Mouse (Mus musculus): ENCODE results near the gene Rhobtb3. TPM values are rescaled to one million over a fixed set of nuclear protein-coding genes. Genes with fewer than 3 reads are reported as not detected.
"Not testable (repeated sequence)": the region's sequence is repeated elsewhere in the genome, so short reads cannot be mapped to it uniquely, and the experiment has no call there.

Gene Rhobtb3
- polyA plus RNA-seq, 1 experiment from 2014 or later: 55.4 TPM

DNA sequence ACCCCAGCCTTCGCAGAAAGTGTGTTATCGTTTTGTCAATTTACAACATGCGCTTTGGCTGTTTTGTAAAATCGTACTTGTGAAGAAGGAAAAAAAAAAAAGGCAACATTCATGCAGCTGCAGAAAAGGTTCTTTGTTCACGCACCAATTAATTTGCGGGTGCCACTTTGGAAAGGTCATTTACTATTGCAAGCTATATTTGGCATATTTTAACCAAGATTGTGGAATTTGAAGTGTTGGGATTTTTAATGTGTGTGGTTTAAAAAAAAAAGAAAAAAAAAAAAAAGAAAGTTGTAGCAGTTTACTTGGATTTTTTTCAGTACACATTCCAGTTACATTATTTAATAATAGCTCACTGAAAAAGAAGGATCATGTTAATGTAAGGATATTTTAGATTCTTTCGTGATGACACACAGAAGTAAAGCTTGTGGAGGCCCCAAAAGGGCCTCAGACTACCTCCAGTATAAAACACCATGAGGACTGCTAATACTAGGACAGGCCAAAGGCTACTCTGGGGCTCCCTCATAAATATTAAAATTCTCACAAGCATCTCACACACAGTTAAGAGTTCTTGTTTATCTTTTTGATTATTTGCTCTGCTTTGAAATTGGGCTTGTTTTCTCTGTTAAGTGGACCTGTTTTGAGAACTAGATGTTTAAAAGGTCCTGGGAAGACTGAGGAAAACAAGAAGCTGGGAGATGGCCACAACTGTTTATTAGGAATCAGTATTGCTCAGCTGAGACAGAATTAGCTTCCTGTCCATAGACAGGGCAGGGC lies 507 bp upstream of the Rhobtb3 start:
- Histone ChIP-seq H3K27ac (replicated peaks) (peak overlapping the region; percentile 100), H3K9me3 (no peaks in the 10 kb centered on the region), H3K4me3 (peak overlapping the region; percentile 62), H3K36me3 (0 out of 2 replicates have a peak, but pooled peaks cover 2% of the 10 kb centered on the region), H3K27me3 (no peaks in the 10 kb centered on the region), H3K9ac (replicated peaks) (peak overlapping the region; percentile 93), H3K4me1 (peaks cover 16% of the 10 kb centered on the region), H3K4me2 (replicated peaks) (peak overlapping the region; percentile 64)
- no peak for ATAC-seq (ENCODE audit: low FRiP score, low read depth)
- WGBS: 3% methylated on average over 7 of the region's 7 CpGs

- ATAC-seq (ENCODE audit: low FRiP score, low read depth): peak; percentile 24
- Histone ChIP-seq H3K27me3 (no peaks in the 10 kb centered on the region), H3K4me1 (peaks cover 16% of the 10 kb centered on the region), H3K27ac (replicated peaks) (peak overlapping the region; percentile 100), H3K4me2 (replicated peaks) (peak overlapping the region; percentile 64), H3K4me3 (peak overlapping the region; percentile 62), H3K36me3 (peaks cover 16% of the 10 kb centered on the region), H3K9ac (replicated peaks) (peak overlapping the region; percentile 93), H3K9me3 (no peaks in the 10 kb centered on the region)
- WGBS: under 1% methylated on average over 6 of the region's 6 CpGs
Measured at GRCm38 (mm10) chr13:75942731-75943130, 994 bp downstream of the Rhobtb3 start.

DNA sequence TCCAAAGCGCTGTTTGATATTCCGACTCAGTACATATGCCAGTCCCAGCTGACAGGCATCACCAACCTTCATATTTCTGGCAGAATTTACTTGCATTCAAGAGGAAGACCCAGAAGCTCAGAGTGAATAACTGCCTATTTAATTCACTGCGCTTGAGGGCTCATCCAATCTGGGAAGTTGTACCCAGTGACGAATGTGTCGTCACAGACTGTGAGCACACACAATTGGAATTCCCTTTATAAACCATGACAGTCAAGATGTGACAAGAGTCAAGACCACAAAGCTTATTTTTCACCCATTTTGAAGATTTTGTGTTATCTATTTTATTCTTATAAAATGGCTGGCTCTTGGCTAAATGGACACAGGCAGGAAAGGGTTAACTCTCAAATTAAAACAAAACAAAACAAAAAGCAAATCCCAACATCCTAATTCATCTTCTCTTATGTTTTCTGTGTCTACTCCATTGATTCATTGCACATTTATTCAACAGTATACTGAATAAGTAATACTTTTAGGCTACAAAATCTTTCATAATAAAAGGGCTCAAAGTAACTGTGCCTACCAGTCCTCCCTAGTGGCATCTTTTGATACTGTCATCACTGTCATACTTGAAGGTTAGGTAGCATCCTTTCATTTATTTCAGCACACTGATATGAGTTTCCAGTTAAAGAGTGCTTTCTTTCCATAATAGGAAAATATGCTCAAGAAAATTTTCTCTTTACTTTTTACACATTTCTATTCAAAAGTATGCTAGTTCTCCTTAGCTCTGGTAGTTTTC lies 2.0 kb downstream of the Rhobtb3 start:
- Histone ChIP-seq H3K27me3 (no peaks in the 10 kb centered on the region), H3K4me3 (peak overlapping the region; percentile 17), H3K4me1 (peaks cover 16% of the 10 kb centered on the region), H3K4me2 (replicated peaks) (peak overlapping the region; percentile 45), H3K9ac (replicated peaks) (no peak overlapping the region), H3K9me3 (no peaks in the 10 kb centered on the region), H3K36me3 (peaks cover 21% of the 10 kb centered on the region), H3K27ac (replicated peaks) (no peak overlapping the region)
- WGBS: 65% methylated on average over 5 of the region's 5 CpGs
- ATAC-seq (ENCODE audit: low FRiP score, low read depth): no peak

DNA sequence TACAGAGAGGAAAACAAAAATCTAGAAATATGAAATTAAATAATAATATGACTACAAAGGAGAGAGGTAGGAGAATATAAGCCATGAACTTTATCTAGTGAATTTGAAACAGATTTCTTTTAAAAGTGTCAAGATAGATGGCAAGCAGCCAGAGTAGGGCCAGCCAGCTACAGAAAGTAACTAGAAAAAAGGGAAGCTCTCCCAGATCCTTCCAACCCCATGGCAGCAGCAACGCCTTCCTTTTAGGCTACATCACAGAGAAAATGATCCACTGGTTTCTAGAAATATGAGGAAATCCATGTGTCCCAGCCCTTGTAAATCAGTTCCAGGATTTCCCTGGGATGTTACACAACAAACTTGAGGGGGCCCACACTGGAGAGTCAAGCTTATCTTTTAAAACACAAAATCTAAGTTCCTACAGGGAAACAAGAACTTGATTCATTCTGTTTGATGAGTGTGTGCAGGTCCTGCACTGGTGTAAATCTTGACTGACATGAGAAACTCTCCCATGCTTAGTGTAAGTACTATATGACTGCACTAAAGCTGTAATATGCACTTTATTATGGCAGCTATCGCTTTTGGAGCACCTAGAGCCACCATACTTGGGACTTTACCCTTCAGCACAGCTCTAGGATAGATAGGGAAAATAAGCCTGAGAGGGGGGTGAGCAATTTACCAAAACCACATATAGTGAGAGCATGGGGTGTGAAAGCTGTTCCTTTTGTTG lies 2.8 kb downstream of the Rhobtb3 start:
- Histone ChIP-seq H3K4me3 (peak overlapping the region; percentile 17; the same call in 1 of the 2 replicates), H3K4me2 (replicated peaks) (peak overlapping the region; percentile 45), H3K36me3 (peaks cover 21% of the 10 kb centered on the region), H3K27ac (replicated peaks) (no peak overlapping the region), H3K9me3 (no peaks in the 10 kb centered on the region), H3K9ac (replicated peaks) (no peak overlapping the region), H3K4me1 (peaks cover 16% of the 10 kb centered on the region), H3K27me3 (no peaks in the 10 kb centered on the region)
- WGBS: 89% methylated on average over 2 of the region's 2 CpGs
- no peak for ATAC-seq (ENCODE audit: low FRiP score, low read depth)

DNA sequence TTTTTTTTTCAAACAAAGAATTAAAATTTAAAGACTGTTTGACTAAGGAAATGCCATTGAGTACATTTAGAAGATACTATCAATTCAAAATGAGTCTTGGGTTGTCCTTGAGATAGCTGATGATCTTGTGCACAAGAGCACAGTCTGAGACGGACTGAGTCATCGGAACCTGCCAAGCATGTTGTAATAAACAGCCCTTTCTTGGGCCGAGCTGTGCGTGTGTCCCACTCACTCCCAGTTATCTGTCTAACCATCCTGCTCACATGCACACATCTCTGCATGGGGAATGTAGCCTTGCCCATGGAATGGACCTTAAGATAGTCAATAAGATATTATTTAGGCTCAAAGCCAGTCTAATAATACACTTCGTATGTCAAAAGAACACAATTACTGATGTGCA lies 4.9 kb downstream of the Rhobtb3 start:
- no peak overlapping the region for H3K4me3 ChIP-seq
- H3K9me3 ChIP-seq: no peaks in the 10 kb centered on the region
- WGBS: 97% methylated on average over 5 of the region's 5 CpGs
- H3K27me3 ChIP-seq: no peaks in the 10 kb centered on the region
- H3K9ac ChIP-seq (replicated peaks): no peak overlapping the region
- H3K36me3 ChIP-seq: peaks cover 21% of the 10 kb centered on the region
- peaks cover 10% of the 10 kb centered on the region for H3K4me1 ChIP-seq
- H3K27ac ChIP-seq (replicated peaks): no peak overlapping the region
- no peak overlapping the region for H3K4me2 ChIP-seq (replicated peaks)
- no peak for ATAC-seq (ENCODE audit: low FRiP score, low read depth)

DNA sequence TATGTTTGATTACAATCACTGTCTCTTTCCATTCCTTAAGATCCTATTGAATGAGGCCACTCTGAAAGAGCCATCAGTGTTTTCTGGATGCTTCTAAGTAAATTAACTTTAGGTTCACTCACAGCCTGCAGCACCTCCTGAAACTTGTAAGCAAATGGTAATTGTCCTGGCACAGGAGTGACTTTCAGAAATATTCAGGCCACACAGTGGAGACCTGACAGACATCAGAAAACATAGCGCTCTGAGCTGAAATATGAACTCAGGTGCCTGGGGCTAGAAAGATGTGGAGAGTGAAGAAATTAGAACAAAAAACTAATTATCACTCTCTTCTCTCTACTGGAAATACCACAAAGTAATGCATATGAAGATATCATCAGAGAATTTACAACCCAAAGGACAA lies 10.4 kb downstream of the Rhobtb3 start:
- H3K27ac ChIP-seq (replicated peaks): no peak overlapping the region
- WGBS: 88% methylated on average over 1 of the region's 1 CpGs
- peaks cover 23% of the 10 kb centered on the region for H3K36me3 ChIP-seq

GRCm38 (mm10) chr13:75931073-75931472 lies 12.7 kb downstream of the Rhobtb3 start:
- H3K4me2 ChIP-seq (replicated peaks): no peak overlapping the region
- ATAC-seq (ENCODE audit: low FRiP score, low read depth): peak; percentile 93
- peaks cover 13% of the 10 kb centered on the region for H3K36me3 ChIP-seq
- peak overlapping the region; percentile 60 for H3K27ac ChIP-seq (replicated peaks)
- H3K4me1 ChIP-seq: peaks cover 7% of the 10 kb centered on the region
- H3K9me3 ChIP-seq: no peaks in the 10 kb centered on the region
- H3K4me3 ChIP-seq: no peak overlapping the region
- no peak overlapping the region for H3K9ac ChIP-seq (replicated peaks)
- H3K27me3 ChIP-seq: no peaks in the 10 kb centered on the region
- WGBS: 42% methylated on average over 5 of the region's 5 CpGs

More for the DNA sequence above, 10.4 kb downstream of the Rhobtb3 start:
- Histone ChIP-seq H3K4me1 (peaks cover 7% of the 10 kb centered on the region), H3K27me3 (no peaks in the 10 kb centered on the region), H3K9ac (replicated peaks) (no peak overlapping the region), H3K4me3 (no peak overlapping the region), H3K9me3 (no peaks in the 10 kb centered on the region), H3K4me2 (replicated peaks) (no peak overlapping the region)
- ATAC-seq (ENCODE audit: low FRiP score, low read depth): no peak

DNA sequence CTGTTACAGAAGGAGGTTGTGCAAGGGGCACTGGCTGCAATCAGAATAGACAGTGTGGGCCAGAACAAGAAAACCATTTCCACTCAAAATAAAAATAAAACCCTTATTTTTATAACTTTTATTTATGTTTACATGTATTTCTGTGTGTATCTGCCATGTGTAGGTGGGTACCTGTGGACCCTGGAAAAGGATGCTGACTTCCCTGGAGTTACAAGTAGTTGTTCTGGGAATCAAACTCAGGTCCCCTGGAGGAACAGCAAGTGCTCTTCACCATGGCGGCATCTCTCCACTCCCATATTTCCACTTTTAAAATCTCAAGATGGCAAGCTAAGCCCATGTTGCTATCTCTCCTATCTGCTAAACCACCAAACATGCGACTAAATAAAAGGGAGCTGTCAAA lies 13.1 kb downstream of the Rhobtb3 start:
- Histone ChIP-seq H3K9me3 (no peaks in the 10 kb centered on the region), H3K27ac (replicated peaks) (peak overlapping the region; percentile 60), H3K9ac (replicated peaks) (no peak overlapping the region), H3K36me3 (peaks cover 13% of the 10 kb centered on the region), H3K4me3 (no peak overlapping the region), H3K4me1 (peaks cover 7% of the 10 kb centered on the region), H3K4me2 (replicated peaks) (no peak overlapping the region), H3K27me3 (no peaks in the 10 kb centered on the region)
- 82% methylated on average over 2 of the region's 2 CpGs for WGBS
- ATAC-seq (ENCODE audit: low FRiP score, low read depth): no peak

DNA sequence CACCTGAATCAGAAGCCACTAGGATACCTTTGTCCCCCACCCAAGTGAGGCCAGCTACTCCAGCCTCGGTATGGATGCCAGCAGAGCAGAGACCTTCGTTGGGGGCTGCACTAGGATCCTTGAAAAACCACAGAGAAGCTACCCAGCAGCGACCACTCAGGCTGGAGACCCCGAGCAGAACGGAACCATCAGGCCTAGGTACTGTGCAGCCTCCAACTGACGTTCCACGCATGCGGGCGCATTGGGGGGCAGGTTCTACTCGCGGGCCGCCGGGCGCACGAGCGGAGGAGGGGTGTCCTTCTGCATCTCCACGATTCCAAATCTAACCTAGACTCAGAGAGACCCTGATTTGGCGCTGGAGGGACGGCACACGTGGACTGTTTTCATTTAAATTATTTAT lies 13.7 kb downstream of the Rhobtb3 start:
- peaks cover 7% of the 10 kb centered on the region for H3K4me1 ChIP-seq
- peaks cover 13% of the 10 kb centered on the region for H3K36me3 ChIP-seq
- no peak overlapping the region for H3K27ac ChIP-seq (replicated peaks)
- no peak overlapping the region for H3K4me2 ChIP-seq (replicated peaks)
- H3K27me3 ChIP-seq: no peaks in the 10 kb centered on the region
- no peaks in the 10 kb centered on the region for H3K9me3 ChIP-seq
- no peak overlapping the region for H3K4me3 ChIP-seq
- 96% methylated on average over 20 of the region's 20 CpGs for WGBS
- ATAC-seq (ENCODE audit: low FRiP score, low read depth): peak; percentile 51
- H3K9ac ChIP-seq (replicated peaks): no peak overlapping the region

DNA sequence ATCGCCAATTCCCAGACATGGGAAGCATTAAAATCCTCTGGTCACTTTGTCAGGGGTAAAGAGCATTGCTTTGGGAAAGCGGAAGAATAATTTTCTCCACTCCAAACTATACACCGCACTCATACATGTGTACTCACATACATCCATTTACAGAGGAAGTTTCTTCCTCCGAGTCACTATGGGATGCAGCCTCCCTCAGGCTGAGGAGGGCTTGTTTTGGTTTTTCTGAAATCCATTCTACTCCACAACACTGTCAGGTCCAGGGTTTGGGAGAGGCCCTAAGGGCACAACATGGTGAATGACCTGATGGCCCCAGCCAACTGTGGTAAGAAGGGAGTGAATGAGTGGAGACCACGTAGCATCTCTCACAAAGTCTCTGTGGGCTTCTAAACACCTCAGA lies 14.7 kb downstream of the Rhobtb3 start:
- ATAC-seq (ENCODE audit: low FRiP score, low read depth): not testable (repeated sequence)
- peaks cover 13% of the 10 kb centered on the region for H3K36me3 ChIP-seq
- 95% methylated on average over 5 of the region's 5 CpGs for WGBS

DNA sequence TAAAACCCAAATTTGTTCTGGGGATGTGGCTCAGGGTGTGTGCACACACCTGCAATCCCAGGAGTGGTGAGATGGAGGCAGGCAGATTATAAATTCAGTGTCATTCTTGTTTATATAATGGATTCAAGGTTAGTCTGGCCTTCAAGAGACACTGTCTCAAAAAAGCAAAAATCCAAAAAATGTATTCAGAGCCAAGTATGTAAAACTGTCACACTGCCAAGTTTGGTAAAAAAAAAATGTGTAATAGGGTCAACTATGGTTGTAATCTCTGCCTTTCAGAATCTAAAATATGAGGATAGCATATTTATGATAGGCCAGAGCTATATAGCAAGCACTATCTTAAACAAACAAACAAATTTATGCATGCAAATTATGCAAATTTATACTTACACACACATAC lies 15.8 kb downstream of the Rhobtb3 start:
- H3K4me3 ChIP-seq: no peak overlapping the region
- peaks cover 13% of the 10 kb centered on the region for H3K36me3 ChIP-seq
- H3K9ac ChIP-seq (replicated peaks): no peak overlapping the region
- peaks cover 7% of the 10 kb centered on the region for H3K4me1 ChIP-seq
- no peaks in the 10 kb centered on the region for H3K9me3 ChIP-seq
- H3K27me3 ChIP-seq: no peaks in the 10 kb centered on the region
- no peak for ATAC-seq (ENCODE audit: low FRiP score, low read depth)
- H3K4me2 ChIP-seq (replicated peaks): no peak overlapping the region
- no peak overlapping the region for H3K27ac ChIP-seq (replicated peaks)

More for the DNA sequence above, 14.7 kb downstream of the Rhobtb3 start:
- not testable (repeated sequence) for H3K9ac ChIP-seq (replicated peaks); H3K4me1 ChIP-seq; H3K4me2 ChIP-seq (replicated peaks); H3K27me3 ChIP-seq; H3K27ac ChIP-seq (replicated peaks); H3K4me3 ChIP-seq; H3K9me3 ChIP-seq

- WGBS: 84% methylated on average over 4 of the region's 4 CpGs
- H3K36me3 ChIP-seq: peaks cover 48% of the 10 kb centered on the region
Measured at GRCm38 (mm10) chr13:75914151-75914550, 29.6 kb downstream of the Rhobtb3 start.

More at GRCm38 (mm10) chr13:75914151-75914550, 29.6 kb downstream of the Rhobtb3 start:
- Histone ChIP-seq H3K4me2 (replicated peaks) (no peak overlapping the region), H3K4me3 (no peak overlapping the region), H3K27me3 (no peaks in the 10 kb centered on the region), H3K9me3 (no peaks in the 10 kb centered on the region), H3K4me1 (no peaks in the 10 kb centered on the region), H3K9ac (replicated peaks) (no peak overlapping the region), H3K27ac (replicated peaks) (no peak overlapping the region)
- ATAC-seq (ENCODE audit: low FRiP score, low read depth): no peak

All from midbrain, embryonic 12.5 days (tissue).